Mouse (Mus musculus) megakaryocyte, embryonic 14.5 days (primary cell): ENCODE data around the gene Akap6. TPM values are rescaled to one million over a fixed set of nuclear protein-coding genes. Genes with fewer than 3 reads are reported as not detected.

Experiments used
- H3K27me3 ChIP-seq: replicated peaks from 2 replicates; pipeline ENCODE3; 2012; ENCODE audit warnings: inconsistent platforms
- H3K36me3 ChIP-seq: replicated peaks from 2 replicates; pipeline ENCODE3; 2012; ENCODE audit warnings: low read length, inconsistent platforms, mixed read lengths
- H3K4me1 ChIP-seq: 2 replicates; pipeline ENCODE4 v1.6.1; 2012; ENCODE audit warnings: inconsistent platforms
- H3K4me3 ChIP-seq: replicated peaks from 2 replicates; pipeline ENCODE3; 2012; ENCODE audit warnings: moderate library complexity, mild to moderate bottlenecking, inconsistent platforms
- H3K9me3 ChIP-seq: 2 replicates; pipeline ENCODE4 v1.6.1; 2012; ENCODE audit warnings: inconsistent platforms
- FLI1 ChIP-seq: IDR thresholded peaks from 2 replicates; pipeline ENCODE4 v1.6.1; 2012; ENCODE audit warnings: low read length, inconsistent platforms, mixed read lengths
- GATA1 ChIP-seq: IDR thresholded peaks from 3 replicates; pipeline ENCODE4 v1.6.1; 2012; ENCODE audit warnings: mixed read lengths, low read length, inconsistent platforms, borderline replicate concordance
- polyA plus RNA-seq: library from polyadenylated mRNA; stranded (reverse); fragments of >175 nt; gene quantifications from 2 replicates; pipeline ENCODE4 v1.2.3, GENCODE M21; 2012; ENCODE audit warnings: low replicate concordance; ENCODE audit not compliant: insufficient read depth

The Akap6 gene
- polyA plus RNA-seq, 1 experiment: 0.04 TPM

- TF ChIP-seq FLI1: no peak
- TF ChIP-seq GATA1: no peak
- Histone ChIP-seq H3K4me1 (no peaks in the 10 kb centered on the region), H3K36me3 (no peaks in the 10 kb centered on the region), H3K4me3 (no peak overlapping the region), H3K27me3 (peaks cover 2% of the 10 kb centered on the region), H3K9me3 (no peaks in the 10 kb centered on the region)
Measured at GRCm38 (mm10) chr12:52925448-52925847, 226.3 kb downstream of the Akap6 start.

- H3K9me3 ChIP-seq: peaks cover 7% of the 10 kb centered on the region
- H3K36me3 ChIP-seq: no peaks in the 10 kb centered on the region
- TF ChIP-seq GATA1: no peak
- no peak for TF ChIP-seq FLI1
Measured at GRCm38 (mm10) chr12:52933832-52934231, 234.6 kb downstream of the Akap6 start.

GRCm38 (mm10) chr12:52934989-52935388, 235.8 kb downstream of the Akap6 start:
- TF ChIP-seq GATA1: no peak
- no peak for TF ChIP-seq FLI1
- no peaks in the 10 kb centered on the region for H3K27me3 ChIP-seq
- peaks cover 7% of the 10 kb centered on the region for H3K9me3 ChIP-seq

More at GRCm38 (mm10) chr12:52933832-52934231, 234.6 kb downstream of the Akap6 start:
- Histone ChIP-seq H3K4me3 (no peak overlapping the region), H3K27me3 (no peaks in the 10 kb centered on the region), H3K4me1 (no peaks in the 10 kb centered on the region)

GRCm38 (mm10) chr12:52938786-52939185, 239.6 kb downstream of the Akap6 start:
- TF ChIP-seq GATA1 (no peak), FLI1 (no peak)
- Histone ChIP-seq H3K9me3 (peaks cover 7% of the 10 kb centered on the region), H3K36me3 (no peaks in the 10 kb centered on the region), H3K4me3 (no peak overlapping the region), H3K27me3 (no peaks in the 10 kb centered on the region), H3K4me1 (no peaks in the 10 kb centered on the region)

More at GRCm38 (mm10) chr12:52934989-52935388, 235.8 kb downstream of the Akap6 start:
- Histone ChIP-seq H3K4me1 (no peaks in the 10 kb centered on the region), H3K36me3 (no peaks in the 10 kb centered on the region), H3K4me3 (no peak overlapping the region)

GRCm38 (mm10) chr12:52939324-52939946, 240.3 kb downstream of the Akap6 start:
- Histone ChIP-seq H3K27me3 (no peaks in the 10 kb centered on the region), H3K36me3 (no peaks in the 10 kb centered on the region), H3K9me3 (peaks cover 6% of the 10 kb centered on the region), H3K4me1 (no peaks in the 10 kb centered on the region), H3K4me3 (no peak overlapping the region)
- TF ChIP-seq FLI1: no peak
- no peak for TF ChIP-seq GATA1

GRCm38 (mm10) chr12:52941941-52942340, 242.8 kb downstream of the Akap6 start:
- H3K27me3 ChIP-seq: no peaks in the 10 kb centered on the region
- no peaks in the 10 kb centered on the region for H3K36me3 ChIP-seq
- no peaks in the 10 kb centered on the region for H3K9me3 ChIP-seq
- TF ChIP-seq FLI1 (no peak), GATA1 (no peak)
- no peak overlapping the region for H3K4me3 ChIP-seq
- H3K4me1 ChIP-seq: no peaks in the 10 kb centered on the region

- H3K27me3 ChIP-seq: no peaks in the 10 kb centered on the region
- no peaks in the 10 kb centered on the region for H3K9me3 ChIP-seq
- TF ChIP-seq FLI1 (no peak), GATA1 (no peak)
- H3K4me3 ChIP-seq: no peak overlapping the region
- H3K36me3 ChIP-seq: no peaks in the 10 kb centered on the region
- no peaks in the 10 kb centered on the region for H3K4me1 ChIP-seq
Measured at GRCm38 (mm10) chr12:52944274-52944673, 245.1 kb downstream of the Akap6 start.

- H3K36me3 ChIP-seq: no peaks in the 10 kb centered on the region
- H3K9me3 ChIP-seq: no peaks in the 10 kb centered on the region
- no peaks in the 10 kb centered on the region for H3K27me3 ChIP-seq
- H3K4me3 ChIP-seq: peak overlapping the region; percentile 48
- no peaks in the 10 kb centered on the region for H3K4me1 ChIP-seq
- no peak for TF ChIP-seq GATA1
- no peak for TF ChIP-seq FLI1
Measured at GRCm38 (mm10) chr12:52944949-52945348, 245.8 kb downstream of the Akap6 start.

GRCm38 (mm10) chr12:52950660-52951059, 251.5 kb downstream of the Akap6 start:
- TF ChIP-seq FLI1: no peak
- TF ChIP-seq GATA1: no peak
- H3K4me3 ChIP-seq: no peak overlapping the region
- H3K4me1 ChIP-seq: no peaks in the 10 kb centered on the region
- no peaks in the 10 kb centered on the region for H3K27me3 ChIP-seq
- H3K36me3 ChIP-seq: no peaks in the 10 kb centered on the region
- no peaks in the 10 kb centered on the region for H3K9me3 ChIP-seq

- no peaks in the 10 kb centered on the region for H3K9me3 ChIP-seq
- no peaks in the 10 kb centered on the region for H3K4me1 ChIP-seq
Measured at GRCm38 (mm10) chr12:52957587-52957986, 258.4 kb downstream of the Akap6 start.

GRCm38 (mm10) chr12:52957994-52958393, 258.8 kb downstream of the Akap6 start:
- no peak for TF ChIP-seq GATA1
- TF ChIP-seq FLI1: no peak
- Histone ChIP-seq H3K36me3 (no peaks in the 10 kb centered on the region), H3K27me3 (no peaks in the 10 kb centered on the region), H3K9me3 (no peaks in the 10 kb centered on the region), H3K4me1 (no peaks in the 10 kb centered on the region), H3K4me3 (no peak overlapping the region)

More at GRCm38 (mm10) chr12:52957587-52957986, 258.4 kb downstream of the Akap6 start:
- TF ChIP-seq FLI1: no peak
- no peak for TF ChIP-seq GATA1
- no peaks in the 10 kb centered on the region for H3K36me3 ChIP-seq
- no peaks in the 10 kb centered on the region for H3K27me3 ChIP-seq
- H3K4me3 ChIP-seq: no peak overlapping the region
